Comparison of ENCODE assay signal across 8 mouse cellular contexts in genomic region chr3:100440009-100440408, GRCm38 (mm10). TPM values are rescaled to one million over a fixed set of nuclear protein-coding genes. Genes with fewer than 3 reads are reported as not detected.
A peak's percentile ranks its signal among the peaks of the same experiment; 100 is the strongest.
DNase-seq lines count a peak whose midpoint lies in the region; ATAC-seq lines count a peak whose summit lies in the region.

No protein-coding gene starts in this region.

- H3K4me3 ChIP-seq in liver, embryonic 12.5 days = no peak overlapping the region
- H3K4me3 ChIP-seq in forebrain, embryonic 11.5 days (ENCODE audit: low read depth, low read length) = no peak overlapping the region

- H3K36me3 ChIP-seq in liver, embryonic 12.5 days = no peaks in the 10 kb centered on the region
- H3K36me3 ChIP-seq in forebrain, embryonic 11.5 days (ENCODE audit: control insufficient read depth, insufficient read depth, low read length) = no peaks in the 10 kb centered on the region

- H3K9ac ChIP-seq in liver, embryonic 12.5 days = peak overlapping the region; percentile 64
- H3K9ac ChIP-seq in forebrain, embryonic 11.5 days (ENCODE audit: low read length) = no peak overlapping the region

- H3K9me3 ChIP-seq in liver, embryonic 12.5 days (replicated peaks) = no peaks in the 10 kb centered on the region
- no peaks in the 10 kb centered on the region for H3K9me3 ChIP-seq in forebrain, embryonic 11.5 days (ENCODE audit: control insufficient read depth, low read length)

- H3K27ac ChIP-seq in liver, embryonic 12.5 days = peak overlapping the region; percentile 98
- H3K27ac ChIP-seq in forebrain, embryonic 11.5 days (ENCODE audit: low read depth, low read length) = no peak overlapping the region

- 0 out of 2 replicates have a peak, but pooled peaks have one; percentile 22 for ATAC-seq in frontal cortex, adult (ENCODE audit: low TSS enrichment)
- no peak for ATAC-seq in liver, embryonic 12.5 days
- no peak for ATAC-seq in forebrain, embryonic 11.5 days (replicated peaks; ENCODE audit: low FRiP score)

- WGBS in liver, embryonic 12.5 days (ENCODE audit: insufficient replicate concordance) = 45% methylated on average over 6 of the region's 6 CpGs
- 87% methylated on average over 6 of the region's 6 CpGs for WGBS in forebrain, embryonic 11.5 days

- DNase-seq in frontal cortex, postnatal 25 days (ENCODE audit: low spot score in 2 of 2) = no peak
- DNase-seq in ovary, adult 18-20 months (ENCODE audit: low spot score) = peak; percentile 55
- DNase-seq in ovary, postnatal 10 days (ENCODE audit: low spot score) = no peak
- peak; percentile 84 for DNase-seq in retina, postnatal 1 day
- DNase-seq in forebrain, embryonic 11.5 days (ENCODE audit: low spot score) = no peak
- no peak for DNase-seq in urinary bladder, adult 2 months (ENCODE audit: low spot score)

- H3K27me3 ChIP-seq in liver, embryonic 12.5 days (replicated peaks) = no peaks in the 10 kb centered on the region
- H3K27me3 ChIP-seq in forebrain, embryonic 11.5 days (ENCODE audit: control insufficient read depth, insufficient read depth, low read length) = no peaks in the 10 kb centered on the region

- peaks cover 74% of the 10 kb centered on the region for H3K4me1 ChIP-seq in liver, embryonic 12.5 days
- no peaks in the 10 kb centered on the region for H3K4me1 ChIP-seq in forebrain, embryonic 11.5 days (replicated peaks; ENCODE audit: control insufficient read depth, insufficient read depth, low read length)

- H3K4me2 ChIP-seq in liver, embryonic 12.5 days = peak overlapping the region; percentile 66
- no peak overlapping the region for H3K4me2 ChIP-seq in forebrain, embryonic 11.5 days (ENCODE audit: low read depth, low read length, severe bottlenecking)

RNA-seq across cellular contexts. Expression of gene Tent5c, which starts 49.1 kb away (rescaled TPM):
- polyA plus RNA-seq in liver, embryonic 12.5 days (2016; fragmentation: Nextera tagmentation; extraction: Ambion mirVana) = 59.8 and 63.3 TPM in 2 replicates
- 3.1 and 3.8 TPM in 2 replicates for polyA plus RNA-seq in forebrain, embryonic 11.5 days (2014; fragmentation: Nextera tagmentation; extraction: Ambion mirVana)
- 1.7 and 1.9 TPM in 2 replicates for polyA plus RNA-seq in urinary bladder, adult 2 months (2012; rRNA removed)

Comparison
In these comparisons a context has a peak if more than half of its experiments do, and no peak if none do; other contexts are left out.
1. DNase-seq: peak in ovary, adult 18-20 months (single experiment) and retina, postnatal 1 day (single experiment); none in frontal cortex, postnatal 25 days (0 of 2), ovary, postnatal 10 days (single experiment), forebrain, embryonic 11.5 days (single experiment) and urinary bladder, adult 2 months (single experiment).
2. RNA of gene Tent5c, which starts 49.1 kb away (polyA plus RNA-seq): 59.8 to 63.3 TPM in liver, embryonic 12.5 days; 3.1 to 3.8 TPM in forebrain, embryonic 11.5 days and 1.7 to 1.9 TPM in urinary bladder, adult 2 months; every median in the first group is over 10 times any median in the second.